Mouse (Mus musculus): ENCODE measurements around the gene Comt.

GRCm38 (mm10) chr16:18407912-18408311 is 18.7 kb downstream of the Comt start:
- TF ChIP-seq CTCF (IDR thresholded peaks at IDR 0.05; ENCODE audit: extremely low read depth, insufficient read depth, low read length) (no peak), POLR2A (IDR thresholded peaks at IDR 0.05; ENCODE audit: extremely low read depth, insufficient read depth, low read length) (no peak)

Measured in cortical plate, adult 2 months (tissue).